Mouse (Mus musculus) kidney, embryonic 14.5 days (tissue): ENCODE data around the gene Mnt. TPM values are rescaled to one million over a fixed set of nuclear protein-coding genes. Genes with fewer than 3 reads are reported as not detected.
A peak's percentile ranks its signal among the peaks of the same experiment; 100 is the strongest.

Experiments used
- ATAC-seq: fragments of 200-750 bp; cut with Nextera tagmentation; 2 replicates; pipeline ENCODE4 v1.8.0; 2017; ENCODE audit warnings: moderate number of reproducible peaks, mild to moderate bottlenecking, moderate TSS enrichment, moderate library complexity; ENCODE audit not compliant: low FRiP score, low TSS enrichment
- H3K27ac ChIP-seq: fragments of 300-500 bp; sonication (generic); 2 replicates; pipeline ENCODE4 v1.5.1; 2014; ENCODE audit warnings: low read depth, mild to moderate bottlenecking, low read length, moderate library complexity, mixed read lengths
- H3K27me3 ChIP-seq: fragments of 300-500 bp; sonication (generic); 2 replicates; pipeline ENCODE4 v1.6.1; 2014; ENCODE audit warnings: mild to moderate bottlenecking, low read length; ENCODE audit not compliant: control insufficient read depth, insufficient read depth
- H3K36me3 ChIP-seq: fragments of 300-500 bp; sonication (generic); 2 replicates; pipeline ENCODE4 v1.6.1; 2014; ENCODE audit warnings: low read length, mixed read lengths; ENCODE audit not compliant: control insufficient read depth, insufficient read depth
- H3K4me1 ChIP-seq: fragments of 300-500 bp; sonication (generic); 2 replicates; pipeline ENCODE4 v1.6.1; 2014; ENCODE audit warnings: low read length, mixed read lengths; ENCODE audit not compliant: control insufficient read depth, insufficient read depth
- H3K4me2 ChIP-seq: fragments of 300-500 bp; sonication (generic); replicated peaks from 2 replicates; pipeline ENCODE4 v1.6.1; 2014; ENCODE audit warnings: low read depth, mild to moderate bottlenecking, low read length
- H3K4me3 ChIP-seq: fragments of 300-500 bp; sonication (generic); 2 replicates; pipeline ENCODE4 v1.5.1; 2014; ENCODE audit warnings: mild to moderate bottlenecking, low read length
- H3K9ac ChIP-seq: fragments of 300-500 bp; sonication (generic); 2 replicates; pipeline ENCODE4 v1.6.1; 2014; ENCODE audit warnings: low read depth, mild to moderate bottlenecking, low read length, moderate library complexity
- H3K9me3 ChIP-seq: fragments of 300-500 bp; sonication (generic); 2 replicates; pipeline ENCODE4 v1.6.1; 2016; ENCODE audit warnings: low read length; ENCODE audit not compliant: control insufficient read depth
- WGBS: fragments of 180-500 bp; shearing (Covaris S2); extraction: QIAGEN DNeasy Blood & Tissue Kit; methylation state at CpG from one replicate; pipeline ENCODE4 v1.1.7; 2014; 5-methylcytosine and 5-hydroxymethylcytosine counted together
- polyA plus RNA-seq: library from polyadenylated mRNA; unstranded; fragments of >200 nt; fragmentation: Nextera tagmentation; extraction: Ambion mirVana; gene quantifications from 2 replicates; pipeline ENCODE4 v1.2.1, GENCODE M21; 2014

Mnt gene
- polyA plus RNA-seq, 1 experiment from 2014 or later, result 6.6 TPM

GRCm38 (mm10) chr11:74828965-74829550 is 1.7 kb upstream of the Mnt start:
- H3K4me2 ChIP-seq, result peak overlapping the region; percentile 90
- H3K27me3 ChIP-seq, result no peaks in the 10 kb centered on the region
- WGBS, result 12% methylated on average over 11 of the region's 11 CpGs
- peak overlapping the region; percentile 92 for H3K4me3 ChIP-seq
- no peaks in the 10 kb centered on the region for H3K9me3 ChIP-seq
- H3K36me3 ChIP-seq, result no peaks in the 10 kb centered on the region
- H3K27ac ChIP-seq, result peak overlapping the region; percentile 90; the same call in 1 of the 2 replicates
- no peak for ATAC-seq
- H3K4me1 ChIP-seq, result peaks cover 30% of the 10 kb centered on the region
- peak overlapping the region; percentile 80; the same call in 1 of the 2 replicates for H3K9ac ChIP-seq

- Histone ChIP-seq H3K4me3 (peak overlapping the region; percentile 92), H3K9me3 (no peaks in the 10 kb centered on the region), H3K9ac (peak overlapping the region; percentile 80; the same call in 1 of the 2 replicates), H3K4me1 (peaks cover 37% of the 10 kb centered on the region), H3K36me3 (no peaks in the 10 kb centered on the region), H3K27me3 (no peaks in the 10 kb centered on the region), H3K4me2 (peak overlapping the region; percentile 90), H3K27ac (peak overlapping the region; percentile 90)
- ATAC-seq, result peak; percentile 48
- WGBS, result under 1% methylated on average over 20 of the region's 20 CpGs
Measured at GRCm38 (mm10) chr11:74829812-74830211, 908 bp upstream of the Mnt start.

DNA sequence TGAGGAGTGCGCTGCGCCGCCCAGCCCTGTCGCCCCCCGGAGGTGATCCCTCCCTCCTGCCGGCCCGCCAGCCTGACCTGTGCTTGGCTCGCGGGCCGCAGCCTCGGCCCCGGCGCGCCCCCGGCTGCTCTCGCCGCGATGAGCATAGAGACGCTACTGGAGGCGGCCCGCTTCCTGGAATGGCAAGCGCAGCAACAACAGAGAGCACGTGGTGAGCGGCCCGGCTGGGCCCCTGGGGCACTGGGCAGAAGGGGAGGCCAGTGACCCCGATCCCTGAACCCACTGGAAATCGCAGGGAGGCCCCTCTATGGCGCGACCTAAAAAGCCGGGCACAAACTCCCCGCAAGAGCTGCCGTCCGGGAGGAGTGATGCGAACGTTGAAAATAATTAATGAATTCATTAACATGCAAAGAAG is 478 bp downstream of the Mnt start:
- H3K4me2 ChIP-seq, result peak overlapping the region; percentile 90
- H3K9ac ChIP-seq, result peak overlapping the region; percentile 80
- no peaks in the 10 kb centered on the region for H3K36me3 ChIP-seq
- 0% methylated on average over 35 of the region's 35 CpGs for WGBS
- no peaks in the 10 kb centered on the region for H3K27me3 ChIP-seq
- peak overlapping the region; percentile 92 for H3K4me3 ChIP-seq
- peaks cover 40% of the 10 kb centered on the region for H3K4me1 ChIP-seq
- no peaks in the 10 kb centered on the region for H3K9me3 ChIP-seq
- 0 out of 2 replicates have a peak, but pooled peaks have one; percentile 1 for ATAC-seq
- H3K27ac ChIP-seq, result peak overlapping the region; percentile 90

GRCm38 (mm10) chr11:74831606-74832451 is 1.1 kb downstream of the Mnt start:
- ATAC-seq, result peak; percentile 80
- under 1% methylated on average over 61 of the region's 61 CpGs for WGBS
- Histone ChIP-seq H3K9ac (peak overlapping the region; percentile 80), H3K27ac (peak overlapping the region; percentile 90), H3K4me2 (peak overlapping the region; percentile 90), H3K27me3 (no peaks in the 10 kb centered on the region), H3K36me3 (no peaks in the 10 kb centered on the region), H3K4me1 (peaks cover 38% of the 10 kb centered on the region), H3K9me3 (no peaks in the 10 kb centered on the region), H3K4me3 (peak overlapping the region; percentile 92)

DNA sequence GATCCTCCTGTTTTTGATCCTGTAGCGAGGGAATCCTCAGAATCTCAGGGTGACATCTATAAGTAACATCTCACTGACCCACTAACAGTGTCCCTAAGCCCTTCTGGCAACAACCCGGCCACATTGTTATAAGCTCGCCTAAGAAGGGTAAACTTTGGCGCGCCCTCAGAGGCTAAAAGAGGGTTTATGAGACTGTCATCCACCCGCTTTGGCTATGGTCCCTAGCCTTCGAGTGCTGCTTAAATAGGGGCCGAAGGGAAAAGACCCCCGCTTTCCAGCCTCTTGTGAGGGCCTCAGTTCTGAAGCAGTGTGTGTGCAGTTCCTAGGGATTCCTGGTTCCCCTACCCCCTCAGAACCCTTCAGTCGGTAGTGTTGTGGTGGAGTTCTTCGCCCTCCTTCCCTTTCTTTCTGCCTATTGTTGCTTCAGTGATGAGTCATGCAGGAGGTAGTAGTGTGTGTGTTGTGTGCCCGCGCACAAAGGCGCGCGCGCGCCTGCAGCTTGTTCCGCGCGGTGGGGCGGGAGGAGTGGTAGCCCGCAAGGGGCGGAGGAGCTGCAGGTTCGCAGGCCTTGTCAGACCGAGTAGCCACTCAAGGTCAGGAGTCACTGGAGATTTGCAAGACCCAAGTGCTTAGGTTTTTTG is 1.9 kb downstream of the Mnt start:
- Histone ChIP-seq H3K4me3 (peak overlapping the region; percentile 92), H3K4me2 (peak overlapping the region; percentile 90), H3K36me3 (no peaks in the 10 kb centered on the region), H3K27ac (peak overlapping the region; percentile 90), H3K27me3 (no peaks in the 10 kb centered on the region), H3K9me3 (no peaks in the 10 kb centered on the region), H3K4me1 (peaks cover 38% of the 10 kb centered on the region), H3K9ac (peak overlapping the region; percentile 56)
- no peak for ATAC-seq
- WGBS, result 1% methylated on average over 26 of the region's 26 CpGs

DNA sequence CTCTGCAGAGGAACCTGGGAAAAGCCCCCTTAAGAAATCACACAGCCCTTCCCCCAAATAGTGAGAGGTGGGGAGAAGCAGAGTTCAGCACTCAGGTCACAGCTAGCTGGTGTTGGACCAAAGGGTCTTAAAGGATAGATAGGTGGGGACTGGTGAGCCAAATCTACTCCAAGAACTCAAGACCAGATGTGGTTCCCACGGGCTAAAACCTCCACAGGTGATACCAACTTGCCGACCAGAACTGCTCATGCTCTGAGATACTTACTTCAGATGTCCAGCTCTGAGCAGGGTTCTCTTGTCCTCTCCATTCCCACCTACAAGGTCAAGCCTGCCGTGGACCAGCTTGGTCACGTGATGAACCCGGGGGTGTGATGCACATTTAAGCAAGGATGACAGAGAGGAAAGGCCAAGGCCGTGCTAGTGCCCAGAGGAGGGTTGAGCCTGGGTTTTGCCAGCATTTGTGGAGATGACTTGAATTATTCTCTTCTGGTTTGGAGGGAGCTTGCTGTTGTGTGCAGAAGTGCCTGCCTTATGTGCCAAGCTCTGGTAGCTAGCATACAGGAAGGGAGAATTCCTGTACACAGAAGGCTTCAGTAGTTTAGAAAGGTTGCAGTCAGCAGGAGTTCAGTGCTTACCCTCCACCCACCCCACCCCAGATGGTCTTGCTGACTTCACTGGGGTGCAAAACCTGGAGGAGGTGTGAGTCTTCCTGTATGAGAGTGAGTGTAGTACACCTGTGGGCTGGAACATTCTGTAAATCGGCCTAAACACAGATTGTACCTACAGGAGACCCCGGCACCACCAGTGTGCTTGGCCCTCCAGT is 3.0 kb downstream of the Mnt start:
- no peaks in the 10 kb centered on the region for H3K27me3 ChIP-seq
- H3K4me3 ChIP-seq, result no peak overlapping the region
- WGBS, result 75% methylated on average over 8 of the region's 8 CpGs
- ATAC-seq, result no peak
- H3K4me1 ChIP-seq, result peaks cover 38% of the 10 kb centered on the region
- no peaks in the 10 kb centered on the region for H3K36me3 ChIP-seq
- 0 out of 2 replicates have a peak overlapping the region, but pooled peaks have one; percentile 25 for H3K27ac ChIP-seq
- H3K9ac ChIP-seq, result peak overlapping the region; percentile 56; the same call in 1 of the 2 replicates
- peak overlapping the region; percentile 90; the same call in 1 of the 2 replicates for H3K4me2 ChIP-seq
- no peaks in the 10 kb centered on the region for H3K9me3 ChIP-seq

- WGBS, result 39% methylated on average over 1 of the region's 1 CpGs
- Histone ChIP-seq H3K27me3 (no peaks in the 10 kb centered on the region), H3K9me3 (no peaks in the 10 kb centered on the region), H3K27ac (peak overlapping the region; percentile 25; the same call in 1 of the 2 replicates), H3K36me3 (no peaks in the 10 kb centered on the region), H3K4me1 (peaks cover 38% of the 10 kb centered on the region), H3K9ac (peak overlapping the region; percentile 4; the same call in 1 of the 2 replicates), H3K4me2 (no peak overlapping the region), H3K4me3 (no peak overlapping the region)
- no peak for ATAC-seq
Measured at GRCm38 (mm10) chr11:74834359-74834638, 3.6 kb downstream of the Mnt start.

DNA sequence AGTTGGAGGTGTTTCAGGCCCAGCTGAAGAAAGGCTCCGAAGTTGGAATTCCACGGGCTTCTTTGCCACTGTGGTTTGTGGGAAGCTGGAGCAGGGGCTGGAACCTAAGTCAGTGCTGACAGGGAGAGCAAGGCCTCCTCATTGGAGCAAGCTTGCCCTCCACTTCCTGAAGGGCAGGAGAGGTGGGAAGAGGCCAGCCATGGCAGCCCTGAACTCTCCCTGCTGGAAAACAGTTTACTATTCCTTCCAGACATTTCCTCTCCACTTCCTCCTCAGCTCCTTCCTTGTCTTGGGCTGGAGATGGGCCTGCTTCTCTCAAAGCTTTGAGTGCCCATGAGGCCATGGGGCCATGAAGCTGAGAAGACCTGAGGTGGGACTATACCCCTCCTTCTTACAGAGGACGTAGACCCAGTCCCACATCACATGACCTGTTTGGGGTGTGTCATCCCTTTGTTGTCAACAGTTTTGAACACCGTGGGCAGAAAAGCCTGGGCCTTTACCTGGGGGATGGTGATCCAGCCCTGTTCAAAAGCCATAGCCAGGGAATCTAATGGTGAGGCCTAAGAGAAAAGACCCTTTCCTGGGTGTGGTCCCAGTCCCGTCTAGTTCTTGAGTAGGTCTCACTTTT is 4.0 kb downstream of the Mnt start:
- WGBS, result 47% methylated on average over 5 of the region's 5 CpGs
- H3K27ac ChIP-seq, result peak overlapping the region; percentile 25; the same call in 1 of the 2 replicates
- H3K4me3 ChIP-seq, result no peak overlapping the region
- no peaks in the 10 kb centered on the region; the same call in 1 of the 2 replicates for H3K36me3 ChIP-seq
- no peak overlapping the region for H3K4me2 ChIP-seq
- no peak for ATAC-seq
- no peak overlapping the region for H3K9ac ChIP-seq
- no peaks in the 10 kb centered on the region for H3K27me3 ChIP-seq
- H3K4me1 ChIP-seq, result peaks cover 35% of the 10 kb centered on the region
- no peaks in the 10 kb centered on the region for H3K9me3 ChIP-seq
